Mouse (Mus musculus) heart, adult 2 months (tissue): ENCODE measurements around the gene Gm13889. TPM values are rescaled to one million over a fixed set of nuclear protein-coding genes. Genes with fewer than 3 reads are reported as not detected.
A peak's percentile ranks its signal among the peaks of the same experiment; 100 is the strongest.

ENCODE experiments used
- DNase-seq, 2 experiments: peaks; one replicate each; pipeline ENCODE4 v3.0.0; 2021
- H3K27ac ChIP-seq: fragments of 200-600 bp; 2 replicates; pipeline ENCODE4 v1.8.1; 2022
- H3K27me3 ChIP-seq: fragments of 200-500 bp; 2 replicates; pipeline ENCODE4 v1.6.1; 2012; ENCODE audit warnings: mild to moderate bottlenecking, low read length, inconsistent platforms, mixed read lengths; ENCODE audit not compliant: control insufficient read depth, insufficient read depth
- H3K36me3 ChIP-seq: fragments of 200-500 bp; 2 replicates; pipeline ENCODE4 v1.6.1; 2012; ENCODE audit warnings: low read length, inconsistent platforms; ENCODE audit not compliant: control insufficient read depth, insufficient read depth
- H3K4me1 ChIP-seq: fragments of 200-500 bp; 2 replicates; pipeline ENCODE4 v1.6.1; 2011; ENCODE audit warnings: low read length; ENCODE audit not compliant: control insufficient read depth, insufficient read depth
- H3K4me3 ChIP-seq: fragments of 200-600 bp; 2 replicates; pipeline ENCODE4 v1.8.1; 2022
- H3K79me2 ChIP-seq: fragments of 200-500 bp; replicated peaks from 2 replicates; pipeline ENCODE4 v1.6.1; 2012; ENCODE audit warnings: mild to moderate bottlenecking, inconsistent platforms, low read length, moderate library complexity, mixed read lengths; ENCODE audit not compliant: control insufficient read depth, insufficient read depth
- H3K9ac ChIP-seq: fragments of 200-500 bp; 2 replicates; pipeline ENCODE4 v1.6.1; 2012; ENCODE audit warnings: low read depth, mild to moderate bottlenecking, control low read depth, inconsistent platforms, low read length, mixed read lengths
- CTCF ChIP-seq: fragments of 200-600 bp; IDR thresholded peaks from 2 replicates; pipeline ENCODE4 v1.8.1; 2022; ENCODE audit warnings: antibody characterized with exemption, mild to moderate bottlenecking, moderate library complexity
- EP300 ChIP-seq: fragments of 200-500 bp; IDR thresholded peaks from 2 replicates; pipeline ENCODE4 v1.6.1; 2011; ENCODE audit warnings: low read depth, low read length, control low read depth; ENCODE audit not compliant: insufficient read depth
- POLR2A ChIP-seq: fragments of 200-500 bp; IDR thresholded peaks from 2 replicates; pipeline ENCODE4 v1.6.1; 2011; ENCODE audit warnings: mild to moderate bottlenecking, low read depth, low read length, control low read depth; ENCODE audit not compliant: insufficient read depth
- WGBS: fragments of 180-500 bp; shearing (Covaris S2); methylation state at CpG from one replicate; pipeline ENCODE4 v1.1.7; 2018; 5-methylcytosine and 5-hydroxymethylcytosine counted together
- intact Hi-C: fragments of 180-260 bp; cut with DNase I; formaldehyde crosslinking; loops from one replicate; pipeline ENCODE4 v1.15.1; 2025
- polyA plus RNA-seq: library from polyadenylated mRNA; depleted of rRNA; stranded (reverse); fragments of >200 nt; gene quantifications from 2 replicates; pipeline ENCODE4 v1.2.3, GENCODE M21; 2012
- total RNA-seq, 2 experiments: library from RNA; stranded (reverse); gene quantifications; 2 replicates each; pipeline ENCODE4 v1.2.3; 2021

Gene Gm13889
- total and polyA plus RNA-seq, 3 experiments: 8.3 to 12.4 (median 9.4) TPM

- WGBS: 33% methylated on average over 3 of the region's 3 CpGs
- no peaks in the 10 kb centered on the region for H3K79me2 ChIP-seq
- H3K36me3 ChIP-seq: peaks cover 23% of the 10 kb centered on the region
- TF ChIP-seq POLR2A: no peak
- TF ChIP-seq CTCF: no peak
- peaks cover 4% of the 10 kb centered on the region; the same call in 1 of the 2 replicates for H3K4me1 ChIP-seq
- H3K9ac ChIP-seq: no peak overlapping the region
- H3K4me3 ChIP-seq: no peak overlapping the region
- no peak for DNase-seq
- no peaks in the 10 kb centered on the region for H3K27me3 ChIP-seq
- intact Hi-C loops: no loop called here
- peak overlapping the region; percentile 43 for H3K27ac ChIP-seq
These were observed 35.8 kb upstream of the Gm13889 start for GRCm38 (mm10) chr2:93992810-93993209.

GRCm38 (mm10) chr2:93992259-93992658, 35.3 kb upstream of the Gm13889 start:
- Histone ChIP-seq H3K4me3 (no peak overlapping the region), H3K27me3 (no peaks in the 10 kb centered on the region), H3K36me3 (peaks cover 23% of the 10 kb centered on the region), H3K27ac (peak overlapping the region; percentile 43), H3K4me1 (peaks cover 4% of the 10 kb centered on the region; the same call in 1 of the 2 replicates), H3K79me2 (no peaks in the 10 kb centered on the region), H3K9ac (no peak overlapping the region)
- peak in 1 of 2 experiments; percentile 23 for DNase-seq
- intact Hi-C loops: no loop called here
- 28% methylated on average over 5 of the region's 5 CpGs for WGBS
- no peak for TF ChIP-seq POLR2A
- TF ChIP-seq EP300: no peak
- TF ChIP-seq CTCF: no peak

GRCm38 (mm10) chr2:93991336-93991735, 34.3 kb upstream of the Gm13889 start:
- Histone ChIP-seq H3K4me1 (peaks cover 4% of the 10 kb centered on the region; the same call in 1 of the 2 replicates), H3K27me3 (no peaks in the 10 kb centered on the region), H3K36me3 (peaks cover 23% of the 10 kb centered on the region), H3K4me3 (no peak overlapping the region), H3K9ac (no peak overlapping the region), H3K79me2 (no peaks in the 10 kb centered on the region), H3K27ac (no peak overlapping the region)
- intact Hi-C loops: no loop called here
- TF ChIP-seq POLR2A (no peak), EP300 (no peak), CTCF (no peak)
- DNase-seq: no peak
- WGBS: 35% methylated on average over 3 of the region's 3 CpGs

- intact Hi-C loops: no loop called here
- WGBS: 92% methylated on average over 2 of the region's 2 CpGs
- Histone ChIP-seq H3K4me1 (peaks cover 4% of the 10 kb centered on the region; the same call in 1 of the 2 replicates), H3K27ac (no peak overlapping the region), H3K4me3 (no peak overlapping the region), H3K36me3 (peaks cover 17% of the 10 kb centered on the region), H3K27me3 (no peaks in the 10 kb centered on the region), H3K9ac (no peak overlapping the region), H3K79me2 (no peaks in the 10 kb centered on the region)
- DNase-seq: no peak
- TF ChIP-seq EP300: no peak
- no peak for TF ChIP-seq CTCF
- no peak for TF ChIP-seq POLR2A
These were observed 31.4 kb upstream of the Gm13889 start for GRCm38 (mm10) chr2:93988440-93988839.

- TF ChIP-seq EP300 (no peak), CTCF (no peak), POLR2A (no peak)
- intact Hi-C loops: no loop called here
- no peaks in the 10 kb centered on the region for H3K27me3 ChIP-seq
These were observed 25.6 kb upstream of the Gm13889 start for GRCm38 (mm10) chr2:93982457-93983235.

More at GRCm38 (mm10) chr2:93982457-93983235, 25.6 kb upstream of the Gm13889 start:
- no peaks in the 10 kb centered on the region for H3K4me1 ChIP-seq
- no peak overlapping the region for H3K4me3 ChIP-seq
- 73% methylated on average over 4 of the region's 4 CpGs for WGBS
- no peak overlapping the region for H3K27ac ChIP-seq
- H3K36me3 ChIP-seq: no peaks in the 10 kb centered on the region
- DNase-seq: no peak
- no peak overlapping the region for H3K9ac ChIP-seq
- H3K79me2 ChIP-seq: no peaks in the 10 kb centered on the region
